Mouse (Mus musculus): Measurements from ENCODE around the gene Kbtbd3.

The Kbtbd3 gene

GRCm38 (mm10) chr9:4309351-4310085 lies at the start of gene Kbtbd3, which contains the start of gene Aasdhppt:
Gene Kbtbd3, plus strand, starts transcription at chr9:4309833.
Gene Aasdhppt, minus strand, starts transcription at chr9:4309471.
- peak; percentile 98 for DNase-seq (ENCODE audit: low spot score)

GRCm38 (mm10) chr9:4259841-4260745 lies 49.5 kb upstream of the Kbtbd3 start:
- DNase-seq (ENCODE audit: low spot score), result peak; percentile 99

GRCm38 (mm10) chr9:4260746-4261090 lies 48.9 kb upstream of the Kbtbd3 start:
- no peak for DNase-seq (ENCODE audit: low spot score)

GRCm38 (mm10) chr9:4266881-4267280 lies 42.8 kb upstream of the Kbtbd3 start:
- DNase-seq (ENCODE audit: low spot score), result no peak

GRCm38 (mm10) chr9:4283850-4284249 lies 25.8 kb upstream of the Kbtbd3 start:
- DNase-seq (ENCODE audit: low spot score), result no peak

- no peak for DNase-seq (ENCODE audit: low spot score)
Observed at GRCm38 (mm10) chr9:4300466-4300865, 9.2 kb upstream of the Kbtbd3 start.

GRCm38 (mm10) chr9:4304867-4305266 lies 4.8 kb upstream of the Kbtbd3 start:
- no peak for DNase-seq (ENCODE audit: low spot score)

- DNase-seq (ENCODE audit: low spot score), result no peak
Observed at GRCm38 (mm10) chr9:4308628-4309350, 844 bp upstream of the Kbtbd3 start.

GRCm38 (mm10) chr9:4310706-4311105 lies 1.1 kb downstream of the Kbtbd3 start:
- no peak for DNase-seq (ENCODE audit: low spot score)

GRCm38 (mm10) chr9:4311162-4311561 lies 1.5 kb downstream of the Kbtbd3 start:
- no peak for DNase-seq (ENCODE audit: low spot score)

- DNase-seq (ENCODE audit: low spot score), result no peak
Observed at GRCm38 (mm10) chr9:4313946-4314345, 4.3 kb downstream of the Kbtbd3 start.

- DNase-seq (ENCODE audit: low spot score), result no peak
Observed at GRCm38 (mm10) chr9:4315746-4316145, 6.1 kb downstream of the Kbtbd3 start.

- DNase-seq (ENCODE audit: low spot score), result no peak
Observed at GRCm38 (mm10) chr9:4318939-4319721, 9.5 kb downstream of the Kbtbd3 start.

- no peak for DNase-seq (ENCODE audit: low spot score)
Observed at GRCm38 (mm10) chr9:4353163-4353562, 43.5 kb downstream of the Kbtbd3 start.

- peak; percentile 95 for DNase-seq (ENCODE audit: low spot score)
Observed at GRCm38 (mm10) chr9:4375828-4376639, 66.4 kb downstream of the Kbtbd3 start, which contains the start of gene Msantd4. Gene Msantd4, plus strand, starts transcription at chr9:4376562.

- DNase-seq (ENCODE audit: low spot score), result peak; percentile 67
Observed at GRCm38 (mm10) chr9:4376640-4377120, 67.0 kb downstream of the Kbtbd3 start.
